Mouse (Mus musculus): Measurements from ENCODE around the gene Wdr35. TPM values are rescaled to one million over a fixed set of nuclear protein-coding genes. Genes with fewer than 3 reads are reported as not detected.
"Not testable (repeated sequence)": the region's sequence is repeated elsewhere in the genome, so short reads cannot be mapped to it uniquely, and the experiment has no call there.

The Wdr35 gene
- total and polyA plus RNA-seq, 3 experiments: 0.05 TPM; not detected in 2

DNA sequence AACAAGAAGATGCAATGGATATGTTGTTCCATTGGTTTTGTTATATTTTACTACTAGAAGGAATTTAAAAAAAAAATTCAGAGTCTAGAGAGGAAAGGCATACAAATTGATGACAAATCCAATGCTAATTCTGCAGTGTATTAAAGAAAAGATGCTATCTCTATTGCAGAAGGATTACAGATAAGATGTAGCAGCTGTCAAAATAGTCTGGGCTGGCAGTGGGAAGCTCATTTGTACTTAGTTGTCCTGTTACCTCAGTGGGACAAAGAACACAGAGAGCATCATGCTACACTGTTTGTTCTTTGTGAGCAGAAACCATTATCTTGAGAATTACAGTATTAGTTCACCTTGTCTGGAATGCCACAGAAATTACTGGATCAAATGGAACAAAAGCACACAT lies 53.2 kb downstream of the Wdr35 start:
- ATAC-seq (ENCODE audit: extremely low read depth, insufficient number of reproducible peaks, low FRiP score, poor library complexity, severe bottlenecking) (no peak), DNase-seq (ENCODE audit: low spot score) (no peak)
- TF ChIP-seq TAL1 (conservative IDR thresholded peaks at IDR 0.05; ENCODE audit: low read depth, low read length): no peak
- no peak for TF ChIP-seq GATA1 (IDR thresholded peaks at IDR 0.05; ENCODE audit: borderline replicate concordance, low read length)
- TF ChIP-seq CTCF (IDR thresholded peaks at IDR 0.05; ENCODE audit: low read depth, low read length): no peak
- no peak for TF ChIP-seq GATA2 (IDR thresholded peaks at IDR 0.05; ENCODE audit: borderline replicate concordance, low read depth, low read length)
- TF ChIP-seq POLR2AphosphoS5 (IDR thresholded peaks at IDR 0.05; ENCODE audit: insufficient replicate concordance, low read depth, low read length): no peak
- no peak overlapping the region for H3K4me3 ChIP-seq (ENCODE audit: low read depth, low read length)
- H3K4me1 ChIP-seq (ENCODE audit: insufficient read depth, low read depth, low read length): no peaks in the 10 kb centered on the region
- H3K27me3 ChIP-seq (ENCODE audit: insufficient read depth, low read length): peaks cover 5% of the 10 kb centered on the region; the same call in 1 of the 2 replicates
- no peaks in the 10 kb centered on the region for H3K36me3 ChIP-seq (replicated peaks)
- no peaks in the 10 kb centered on the region for H3K9me3 ChIP-seq (replicated peaks)

GRCm38 (mm10) chr12:9028816-9029215 lies 55.1 kb downstream of the Wdr35 start:
- not testable (repeated sequence) for ATAC-seq (ENCODE audit: extremely low read depth, insufficient number of reproducible peaks, low FRiP score, poor library complexity, severe bottlenecking); H3K36me3 ChIP-seq (replicated peaks); DNase-seq (ENCODE audit: low spot score); H3K4me3 ChIP-seq (ENCODE audit: low read depth, low read length); H3K27me3 ChIP-seq (ENCODE audit: insufficient read depth, low read length); H3K4me1 ChIP-seq (ENCODE audit: insufficient read depth, low read depth, low read length); H3K9me3 ChIP-seq (replicated peaks)

DNA sequence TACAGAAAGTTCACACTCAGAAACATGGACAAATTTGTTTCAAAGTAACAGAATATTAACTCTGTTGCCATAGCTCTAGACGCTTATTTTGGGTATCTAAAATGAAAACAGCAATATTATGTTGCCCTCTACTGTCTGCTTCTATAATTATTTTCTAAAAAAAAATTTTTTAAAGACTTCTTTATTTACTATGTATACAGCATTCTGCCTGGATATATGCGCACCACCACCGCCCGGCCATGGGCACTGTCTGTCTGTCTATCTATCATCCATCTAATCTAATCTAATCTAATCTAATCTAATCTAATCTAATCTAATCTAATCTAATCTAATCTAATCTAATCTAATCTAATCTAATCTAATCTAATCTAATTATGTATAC lies 55.8 kb downstream of the Wdr35 start:
- H3K4me1 ChIP-seq (ENCODE audit: insufficient read depth, low read depth, low read length): no peaks in the 10 kb centered on the region
- ATAC-seq (ENCODE audit: extremely low read depth, insufficient number of reproducible peaks, low FRiP score, poor library complexity, severe bottlenecking) (no peak), DNase-seq (ENCODE audit: low spot score) (no peak)
- no peak for TF ChIP-seq POLR2AphosphoS5 (IDR thresholded peaks at IDR 0.05; ENCODE audit: insufficient replicate concordance, low read depth, low read length)
- TF ChIP-seq GATA2 (IDR thresholded peaks at IDR 0.05; ENCODE audit: borderline replicate concordance, low read depth, low read length): no peak
- TF ChIP-seq GATA1 (IDR thresholded peaks at IDR 0.05; ENCODE audit: borderline replicate concordance, low read length): no peak
- no peak for TF ChIP-seq TAL1 (conservative IDR thresholded peaks at IDR 0.05; ENCODE audit: low read depth, low read length)
- H3K4me3 ChIP-seq (ENCODE audit: low read depth, low read length): no peak overlapping the region
- peaks cover 5% of the 10 kb centered on the region; the same call in 1 of the 2 replicates for H3K27me3 ChIP-seq (ENCODE audit: insufficient read depth, low read length)
- no peaks in the 10 kb centered on the region for H3K36me3 ChIP-seq (replicated peaks)
- H3K9me3 ChIP-seq (replicated peaks): no peaks in the 10 kb centered on the region

- ATAC-seq (ENCODE audit: extremely low read depth, insufficient number of reproducible peaks, low FRiP score, poor library complexity, severe bottlenecking) (no peak), DNase-seq (ENCODE audit: low spot score) (no peak)
- Histone ChIP-seq H3K9me3 (replicated peaks) (no peaks in the 10 kb centered on the region), H3K27me3 (ENCODE audit: insufficient read depth, low read length) (peaks cover 5% of the 10 kb centered on the region; the same call in 1 of the 2 replicates), H3K4me1 (ENCODE audit: insufficient read depth, low read depth, low read length) (no peaks in the 10 kb centered on the region), H3K4me3 (ENCODE audit: low read depth, low read length) (no peak within 1 kb of the TSS), H3K36me3 (replicated peaks) (no peaks in the 10 kb centered on the region)
- no peak for TF ChIP-seq POLR2AphosphoS5 (IDR thresholded peaks at IDR 0.05; ENCODE audit: insufficient replicate concordance, low read depth, low read length)
Measured at GRCm38 (mm10) chr12:9029888-9030723, 56.4 kb downstream of the Wdr35 start, which contains the start of gene Ttc32. Ttc32 (plus strand) TSS chr12:9029997.

- Histone ChIP-seq H3K9me3 (replicated peaks) (no peaks in the 10 kb centered on the region), H3K4me1 (ENCODE audit: insufficient read depth, low read depth, low read length) (no peaks in the 10 kb centered on the region), H3K36me3 (replicated peaks) (no peaks in the 10 kb centered on the region), H3K27me3 (ENCODE audit: insufficient read depth, low read length) (peaks cover 5% of the 10 kb centered on the region; the same call in 1 of the 2 replicates), H3K4me3 (ENCODE audit: low read depth, low read length) (no peak overlapping the region)
- ATAC-seq (ENCODE audit: extremely low read depth, insufficient number of reproducible peaks, low FRiP score, poor library complexity, severe bottlenecking) (no peak), DNase-seq (ENCODE audit: low spot score) (no peak)
- no peak for TF ChIP-seq CTCF (IDR thresholded peaks at IDR 0.05; ENCODE audit: low read depth, low read length)
Measured at GRCm38 (mm10) chr12:9031166-9031565, 57.5 kb downstream of the Wdr35 start.

DNA sequence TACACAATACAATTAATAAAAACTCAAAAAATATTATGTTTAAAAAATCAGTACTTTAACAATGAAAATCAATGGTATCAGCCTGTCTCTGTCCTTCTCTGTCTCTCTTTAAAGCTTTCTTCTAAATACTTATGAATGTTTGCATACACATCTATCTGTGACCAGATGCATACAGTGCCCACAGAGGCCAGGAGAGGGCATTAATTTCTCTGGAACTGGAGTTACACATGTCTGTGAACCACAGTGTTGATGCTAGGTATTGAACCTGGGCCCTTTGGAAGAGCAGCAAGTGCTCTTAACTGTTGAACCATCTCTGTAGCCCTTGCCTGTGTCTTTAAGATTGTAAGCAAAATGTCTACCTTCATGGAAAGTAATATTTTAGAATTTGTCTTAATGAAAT lies 59.4 kb downstream of the Wdr35 start:
- Histone ChIP-seq H3K9me3 (replicated peaks) (no peaks in the 10 kb centered on the region), H3K27me3 (ENCODE audit: insufficient read depth, low read length) (peaks cover 5% of the 10 kb centered on the region; the same call in 1 of the 2 replicates), H3K4me1 (ENCODE audit: insufficient read depth, low read depth, low read length) (no peaks in the 10 kb centered on the region), H3K36me3 (replicated peaks) (no peaks in the 10 kb centered on the region), H3K4me3 (ENCODE audit: low read depth, low read length) (no peak overlapping the region)
- ATAC-seq (ENCODE audit: extremely low read depth, insufficient number of reproducible peaks, low FRiP score, poor library complexity, severe bottlenecking) (no peak), DNase-seq (ENCODE audit: low spot score) (no peak)
- TF ChIP-seq GATA2 (IDR thresholded peaks at IDR 0.05; ENCODE audit: borderline replicate concordance, low read depth, low read length) (no peak), TAL1 (conservative IDR thresholded peaks at IDR 0.05; ENCODE audit: low read depth, low read length) (no peak), GATA1 (IDR thresholded peaks at IDR 0.05; ENCODE audit: borderline replicate concordance, low read length) (no peak), POLR2AphosphoS5 (IDR thresholded peaks at IDR 0.05; ENCODE audit: insufficient replicate concordance, low read depth, low read length) (no peak), CTCF (IDR thresholded peaks at IDR 0.05; ENCODE audit: low read depth, low read length) (no peak)

DNA sequence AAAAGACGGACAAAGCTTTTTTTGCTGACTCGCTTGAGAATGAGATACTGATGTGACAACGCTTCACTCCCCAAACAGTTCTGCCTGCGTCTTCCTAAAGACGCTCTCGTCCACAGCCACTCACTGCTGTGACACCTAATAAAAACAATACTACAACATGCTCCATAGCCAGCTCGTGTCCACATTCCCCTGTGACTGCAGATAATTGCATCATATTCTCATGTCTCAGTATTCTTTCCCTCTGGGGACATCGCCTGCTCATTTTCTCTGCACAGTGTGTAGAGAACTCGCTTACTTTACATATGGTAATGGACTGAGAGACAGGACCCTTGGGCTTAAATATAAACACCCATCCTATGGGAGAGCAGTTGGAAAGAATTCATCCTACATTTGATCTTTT lies 62.7 kb downstream of the Wdr35 start:
- TF ChIP-seq GATA1 (IDR thresholded peaks at IDR 0.05; ENCODE audit: borderline replicate concordance, low read length): no peak
- no peak for TF ChIP-seq GATA2 (IDR thresholded peaks at IDR 0.05; ENCODE audit: borderline replicate concordance, low read depth, low read length)
- no peak for TF ChIP-seq CTCF (IDR thresholded peaks at IDR 0.05; ENCODE audit: low read depth, low read length)
- no peak for TF ChIP-seq POLR2AphosphoS5 (IDR thresholded peaks at IDR 0.05; ENCODE audit: insufficient replicate concordance, low read depth, low read length)
- TF ChIP-seq TAL1 (conservative IDR thresholded peaks at IDR 0.05; ENCODE audit: low read depth, low read length): no peak
- H3K9me3 ChIP-seq (replicated peaks): no peaks in the 10 kb centered on the region
- H3K4me1 ChIP-seq (ENCODE audit: insufficient read depth, low read depth, low read length): no peaks in the 10 kb centered on the region
- ATAC-seq (ENCODE audit: extremely low read depth, insufficient number of reproducible peaks, low FRiP score, poor library complexity, severe bottlenecking) (no peak), DNase-seq (ENCODE audit: low spot score) (no peak)
- H3K27me3 ChIP-seq (ENCODE audit: insufficient read depth, low read length): no peaks in the 10 kb centered on the region
- no peaks in the 10 kb centered on the region for H3K36me3 ChIP-seq (replicated peaks)
- H3K4me3 ChIP-seq (ENCODE audit: low read depth, low read length): no peak overlapping the region
